Mouse (Mus musculus) forebrain, embryonic 11.5 days (tissue): Measurements from ENCODE around the gene Pitpnm1. TPM values are rescaled to one million over a fixed set of nuclear protein-coding genes. Genes with fewer than 3 reads are reported as not detected.

Experiments used
- ATAC-seq: fragments of 200-750 bp; cut with Nextera tagmentation; replicated peaks from 2 replicates; pipeline ENCODE4 v1.8.0; 2017; ENCODE audit warnings: moderate TSS enrichment; ENCODE audit not compliant: low FRiP score
- DNase-seq: peaks from one replicate; pipeline ENCODE4 v3.0.0-alpha.2; 2017; ENCODE audit warnings: low spot score
- H3K27ac ChIP-seq: fragments of 300-500 bp; sonication (generic); 2 replicates; pipeline ENCODE4 v1.5.1; 2014; ENCODE audit warnings: low read depth, low read length
- H3K27me3 ChIP-seq: fragments of 300-500 bp; sonication (generic); 2 replicates; pipeline ENCODE4 v1.6.1; 2014; ENCODE audit warnings: mild to moderate bottlenecking, low read length, mixed read lengths; ENCODE audit not compliant: control insufficient read depth, insufficient read depth
- H3K36me3 ChIP-seq: fragments of 300-500 bp; sonication (generic); 2 replicates; pipeline ENCODE4 v1.6.1; 2014; ENCODE audit warnings: mild to moderate bottlenecking, low read length, moderate library complexity, mixed read lengths; ENCODE audit not compliant: control insufficient read depth, insufficient read depth
- H3K4me1 ChIP-seq: fragments of 300-500 bp; sonication (generic); replicated peaks from 2 replicates; pipeline ENCODE4 v1.6.1; 2014; ENCODE audit warnings: low read length, mixed read lengths; ENCODE audit not compliant: control insufficient read depth, insufficient read depth
- H3K4me2 ChIP-seq: fragments of 300-500 bp; sonication (generic); 2 replicates; pipeline ENCODE4 v1.6.1; 2014; ENCODE audit warnings: low read depth, mild to moderate bottlenecking, low read length, moderate library complexity, mixed read lengths; ENCODE audit not compliant: severe bottlenecking
- H3K4me3 ChIP-seq: fragments of 300-500 bp; sonication (generic); 2 replicates; pipeline ENCODE4 v1.5.1; 2014; ENCODE audit warnings: low read depth, low read length
- H3K9ac ChIP-seq: fragments of 300-500 bp; sonication (generic); 2 replicates; pipeline ENCODE4 v1.6.1; 2014; ENCODE audit warnings: low read length
- H3K9me3 ChIP-seq: fragments of 300-500 bp; sonication (generic); 2 replicates; pipeline ENCODE4 v1.6.1; 2016; ENCODE audit warnings: low read length, mixed read lengths; ENCODE audit not compliant: control insufficient read depth
- WGBS: fragments of 180-500 bp; shearing (Covaris S2); extraction: QIAGEN DNeasy Blood & Tissue Kit; methylation state at CpG from one replicate; pipeline ENCODE4 v1.1.7; 2014; 5-methylcytosine and 5-hydroxymethylcytosine counted together
- polyA plus RNA-seq: library from polyadenylated mRNA; unstranded; fragments of >200 nt; fragmentation: Nextera tagmentation; extraction: Ambion mirVana; gene quantifications from 2 replicates; pipeline ENCODE4 v1.2.1, GENCODE M21; 2014

Gene Pitpnm1
- polyA plus RNA-seq, 1 experiment from 2014 or later, result 18.0 TPM

GRCm38 (mm10) chr19:4095802-4096201 is 4.0 kb upstream of the Pitpnm1 start:
- ATAC-seq, result no peak
- H3K36me3 ChIP-seq, result no peaks in the 10 kb centered on the region
- no peak overlapping the region for H3K4me3 ChIP-seq
- H3K9ac ChIP-seq, result no peak overlapping the region
- WGBS, result 60% methylated on average over 3 of the region's 3 CpGs
- H3K27ac ChIP-seq, result no peak overlapping the region
- DNase-seq, result no peak
- peaks cover 17% of the 10 kb centered on the region for H3K4me1 ChIP-seq
- peaks cover 7% of the 10 kb centered on the region; the same call in 1 of the 2 replicates for H3K27me3 ChIP-seq
- no peaks in the 10 kb centered on the region for H3K9me3 ChIP-seq
- no peak overlapping the region for H3K4me2 ChIP-seq

GRCm38 (mm10) chr19:4096642-4097440 is 3.0 kb upstream of the Pitpnm1 start, which contains the start of gene Cdk2ap2:
TSS of gene Cdk2ap2 (plus strand) at chr19:4097182.
- H3K36me3 ChIP-seq, result no peaks in the 10 kb centered on the region
- H3K4me2 ChIP-seq, result peak within 1 kb of the TSS; percentile 59
- H3K4me1 ChIP-seq, result peaks cover 24% of the 10 kb centered on the region
- under 1% methylated on average over 65 of the region's 65 CpGs for WGBS
- ATAC-seq (peak; percentile 93), DNase-seq (peak; percentile 100)
- peak within 1 kb of the TSS; percentile 75 for H3K27ac ChIP-seq
- peak within 1 kb of the TSS; percentile 62 for H3K9ac ChIP-seq
- H3K27me3 ChIP-seq, result peaks cover 9% of the 10 kb centered on the region; the same call in 1 of the 2 replicates
- no peaks in the 10 kb centered on the region for H3K9me3 ChIP-seq
- H3K4me3 ChIP-seq, result peak within 1 kb of the TSS; percentile 53

- DNase-seq (no peak), ATAC-seq (no peak)
- H3K4me3 ChIP-seq, result peak overlapping the region; percentile 53
- H3K27ac ChIP-seq, result peak overlapping the region; percentile 71
- H3K9me3 ChIP-seq, result no peaks in the 10 kb centered on the region
- H3K27me3 ChIP-seq, result peaks cover 9% of the 10 kb centered on the region; the same call in 1 of the 2 replicates
- H3K36me3 ChIP-seq, result no peaks in the 10 kb centered on the region
- H3K9ac ChIP-seq, result peak overlapping the region; percentile 61; the same call in 1 of the 2 replicates
- H3K4me1 ChIP-seq, result peaks cover 24% of the 10 kb centered on the region
- under 1% methylated on average over 21 of the region's 21 CpGs for WGBS
- H3K4me2 ChIP-seq, result peak overlapping the region; percentile 59
These were observed 2.4 kb upstream of the Pitpnm1 start for GRCm38 (mm10) chr19:4097441-4097825.

- ATAC-seq, result no peak
- Histone ChIP-seq H3K27me3 (peaks cover 9% of the 10 kb centered on the region; the same call in 1 of the 2 replicates), H3K4me2 (no peak overlapping the region), H3K4me1 (peaks cover 24% of the 10 kb centered on the region), H3K9ac (no peak overlapping the region), H3K27ac (no peak overlapping the region), H3K9me3 (no peaks in the 10 kb centered on the region), H3K36me3 (no peaks in the 10 kb centered on the region), H3K4me3 (no peak overlapping the region)
- no peak for DNase-seq
- 91% methylated on average over 13 of the region's 13 CpGs for WGBS
These were observed 1.4 kb upstream of the Pitpnm1 start for GRCm38 (mm10) chr19:4098426-4098825.

GRCm38 (mm10) chr19:4099056-4099455 is 742 bp upstream of the Pitpnm1 start:
- no peak for ATAC-seq
- Histone ChIP-seq H3K9ac (no peak overlapping the region), H3K4me1 (peaks cover 24% of the 10 kb centered on the region), H3K36me3 (no peaks in the 10 kb centered on the region), H3K4me2 (peak overlapping the region; percentile 95; the same call in 1 of the 2 replicates), H3K9me3 (no peaks in the 10 kb centered on the region), H3K27ac (no peak overlapping the region), H3K4me3 (no peak overlapping the region), H3K27me3 (peaks cover 9% of the 10 kb centered on the region; the same call in 1 of the 2 replicates)
- 11% methylated on average over 9 of the region's 9 CpGs for WGBS
- DNase-seq, result peak; percentile 92

- no peak overlapping the region for H3K27ac ChIP-seq
- peaks cover 24% of the 10 kb centered on the region for H3K4me1 ChIP-seq
These were observed 992 bp downstream of the Pitpnm1 start for GRCm38 (mm10) chr19:4100718-4101261.

GRCm38 (mm10) chr19:4101466-4101865 is 1.7 kb downstream of the Pitpnm1 start:
- H3K9ac ChIP-seq, result peak overlapping the region; percentile 64

More at GRCm38 (mm10) chr19:4100718-4101261, 992 bp downstream of the Pitpnm1 start:
- peak overlapping the region; percentile 95 for H3K4me2 ChIP-seq
- H3K4me3 ChIP-seq, result peak overlapping the region; percentile 45
- H3K9ac ChIP-seq, result peak overlapping the region; percentile 64
- peaks cover 9% of the 10 kb centered on the region; the same call in 1 of the 2 replicates for H3K27me3 ChIP-seq
- ATAC-seq, result no peak
- WGBS, result under 1% methylated on average over 51 of the region's 52 CpGs
- H3K36me3 ChIP-seq, result no peaks in the 10 kb centered on the region
- peak; percentile 81 for DNase-seq
- H3K9me3 ChIP-seq, result no peaks in the 10 kb centered on the region

GRCm38 (mm10) chr19:4102049-4102448 is 2.3 kb downstream of the Pitpnm1 start:
- no peaks in the 10 kb centered on the region for H3K36me3 ChIP-seq
- no peak overlapping the region for H3K27ac ChIP-seq
- H3K4me2 ChIP-seq, result no peak overlapping the region
- peaks cover 9% of the 10 kb centered on the region; the same call in 1 of the 2 replicates for H3K27me3 ChIP-seq
- H3K4me3 ChIP-seq, result no peak overlapping the region
- ATAC-seq, result no peak
- no peaks in the 10 kb centered on the region for H3K9me3 ChIP-seq
- H3K9ac ChIP-seq, result no peak overlapping the region
- no peak for DNase-seq
- peaks cover 24% of the 10 kb centered on the region for H3K4me1 ChIP-seq
- 86% methylated on average over 2 of the region's 2 CpGs for WGBS

More at GRCm38 (mm10) chr19:4101466-4101865, 1.7 kb downstream of the Pitpnm1 start:
- ATAC-seq (no peak), DNase-seq (no peak)
- H3K4me2 ChIP-seq, result peak overlapping the region; percentile 95
- H3K4me1 ChIP-seq, result peaks cover 24% of the 10 kb centered on the region
- peaks cover 9% of the 10 kb centered on the region; the same call in 1 of the 2 replicates for H3K27me3 ChIP-seq
- 48% methylated on average over 6 of the region's 6 CpGs for WGBS
- no peaks in the 10 kb centered on the region for H3K36me3 ChIP-seq
- no peak overlapping the region for H3K27ac ChIP-seq
- no peaks in the 10 kb centered on the region for H3K9me3 ChIP-seq
- H3K4me3 ChIP-seq, result peak overlapping the region; percentile 45
